Mouse (Mus musculus) cerebellum, postnatal 4 days (tissue): Measurements from ENCODE around the gene Dtymk.
A peak's percentile ranks its signal among the peaks of the same experiment; 100 is the strongest.
"Not testable (repeated sequence)": the region's sequence is repeated elsewhere in the genome, so short reads cannot be mapped to it uniquely, and the experiment has no call there.

Experiments
- DNase-seq, 2 experiments: peaks; one replicate each; pipeline ENCODE4 v3.0.0; 2022; ENCODE audit warnings: low spot score in 2 of 2, mixed read lengths in 1 of 2

Dtymk gene

GRCm38 (mm10) chr1:93804818-93805217, 3.1 kb upstream of the Dtymk start:
- DNase-seq = no peak

DNA sequence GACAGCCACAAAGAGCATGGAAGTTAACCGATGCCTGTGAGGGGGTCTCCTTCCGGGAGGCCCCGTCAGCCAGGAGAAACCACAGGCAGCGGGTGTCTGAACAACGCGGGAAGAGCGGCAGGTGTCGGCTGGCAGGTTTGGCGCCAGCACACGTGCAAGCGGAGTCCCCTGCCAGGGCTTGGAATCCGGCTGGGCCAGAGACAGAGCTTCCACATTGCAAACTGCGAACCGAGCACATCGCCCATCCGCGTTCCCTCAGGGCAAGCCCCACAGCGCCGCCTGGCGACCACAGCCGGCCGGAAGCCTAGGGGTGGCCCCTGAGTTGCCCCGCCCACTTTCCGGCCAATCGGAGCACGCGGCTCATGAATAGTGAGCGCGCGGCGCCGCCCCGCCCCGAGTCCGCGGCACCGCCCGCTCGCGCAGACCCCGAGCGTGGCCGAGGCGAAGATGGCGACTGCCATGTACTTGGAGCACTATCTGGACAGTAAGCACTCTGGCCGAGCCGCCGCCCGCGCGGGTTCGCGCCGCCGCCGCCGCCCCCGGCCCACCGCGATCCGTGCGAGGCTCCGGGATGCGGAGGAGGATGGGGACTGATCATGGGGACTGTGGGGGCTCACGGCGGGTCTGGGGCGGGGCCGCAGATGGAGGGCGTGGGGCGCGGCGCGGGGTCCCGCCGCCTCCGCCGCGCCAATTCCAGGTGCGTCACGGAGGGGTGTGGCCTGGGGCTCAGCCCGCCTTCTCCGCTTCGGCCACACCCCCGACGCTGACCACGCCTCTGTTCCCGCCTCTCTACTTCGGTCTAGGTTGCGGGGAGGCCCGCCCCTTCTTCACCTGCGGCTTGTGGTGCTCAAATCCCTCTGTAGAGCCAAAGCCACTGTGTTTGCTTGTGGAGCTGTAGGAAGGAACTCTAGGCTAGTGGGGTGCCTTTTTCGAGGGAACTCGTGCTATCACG, 2.1 kb upstream of the Dtymk start, which contains the start of gene Ing5:
Ing5 (plus strand) TSS at position 410 of the 952 bp plus-strand sequence.
- DNase-seq = peak; percentile 100

DNA sequence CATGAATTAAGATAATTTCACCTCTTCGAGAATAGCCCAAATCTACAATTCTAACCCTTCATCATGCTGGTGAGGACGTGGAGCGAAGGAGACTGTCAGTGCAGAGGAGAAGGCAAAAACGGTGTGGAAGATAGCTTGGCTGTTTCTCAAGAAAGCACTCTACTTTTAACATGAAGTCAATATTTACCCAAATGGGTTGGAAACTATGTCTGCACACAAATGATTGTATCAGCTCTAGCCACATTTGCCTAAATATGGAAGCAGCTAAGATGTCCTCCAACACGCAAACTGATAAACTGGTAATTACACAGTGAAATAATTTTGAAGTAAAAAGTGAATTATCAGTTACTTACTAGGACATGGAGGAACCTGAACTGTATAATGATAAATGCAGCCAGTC, 1.0 kb upstream of the Dtymk start:
- no peak for DNase-seq

- DNase-seq = no peak
Observed at GRCm38 (mm10) chr1:93800670-93801503, 847 bp downstream of the Dtymk start.

DNA sequence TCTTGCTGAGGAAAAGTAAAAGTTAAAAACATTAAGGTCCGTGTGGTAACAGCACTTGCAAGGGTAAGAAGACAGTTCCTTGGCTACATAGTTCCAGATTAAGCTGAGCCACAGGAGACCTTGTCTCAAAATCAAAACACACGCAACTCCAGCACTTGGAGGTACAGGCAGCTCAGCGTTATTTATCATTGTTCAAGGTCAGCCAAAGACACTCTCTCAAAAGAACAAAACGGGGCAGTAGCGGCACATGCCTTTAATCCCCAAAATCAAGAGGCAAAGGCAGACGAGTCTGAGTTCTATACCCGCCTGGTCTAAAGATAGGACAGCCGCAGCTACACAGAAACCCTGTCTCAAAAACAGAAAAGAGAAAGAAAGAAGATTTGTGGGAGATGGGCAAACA, 5.8 kb downstream of the Dtymk start:
- no peak for DNase-seq

DNA sequence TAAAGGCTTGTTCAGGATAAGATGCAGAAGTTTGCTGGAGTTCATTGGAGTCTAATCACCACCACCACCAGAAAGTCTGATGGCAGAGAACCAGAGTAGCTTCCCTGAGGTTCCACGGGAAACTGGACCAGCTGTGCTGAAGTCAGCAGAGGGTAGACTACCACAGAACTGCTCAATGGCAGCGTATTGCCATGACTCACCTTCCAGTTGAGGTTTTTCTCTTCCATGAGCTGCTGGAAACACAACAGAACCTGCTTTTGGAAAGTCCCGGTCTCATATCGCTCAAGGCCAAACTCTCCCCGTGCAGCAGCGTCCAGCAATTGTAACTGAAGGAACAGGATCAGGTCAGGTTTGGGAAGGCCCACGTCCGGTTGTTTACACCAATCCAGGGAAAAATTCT, 7.2 kb downstream of the Dtymk start:
- DNase-seq = no peak

DNA sequence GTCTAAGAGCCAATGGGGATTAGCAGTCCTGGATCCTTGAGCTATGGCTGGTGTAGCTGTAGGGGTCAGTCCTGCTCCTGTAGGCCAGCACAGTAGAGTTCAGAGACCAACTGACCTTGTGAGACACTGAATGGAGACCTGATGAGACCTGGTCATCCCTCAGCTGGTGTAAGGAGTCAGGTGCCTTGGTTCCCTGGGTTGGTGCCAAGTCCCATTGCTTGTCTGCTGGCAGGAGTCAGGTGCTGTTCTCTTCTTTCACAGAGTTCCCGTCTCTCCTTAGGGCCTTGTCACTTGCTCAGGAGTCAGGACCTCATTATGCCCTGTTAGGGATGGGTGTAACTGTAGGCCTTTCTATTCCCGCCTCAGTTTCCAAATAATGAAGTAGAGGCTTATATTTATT, 14.8 kb downstream of the Dtymk start:
- DNase-seq = no peak

GRCm38 (mm10) chr1:93776686-93777085, 25.0 kb downstream of the Dtymk start:
- no peak for DNase-seq

DNA sequence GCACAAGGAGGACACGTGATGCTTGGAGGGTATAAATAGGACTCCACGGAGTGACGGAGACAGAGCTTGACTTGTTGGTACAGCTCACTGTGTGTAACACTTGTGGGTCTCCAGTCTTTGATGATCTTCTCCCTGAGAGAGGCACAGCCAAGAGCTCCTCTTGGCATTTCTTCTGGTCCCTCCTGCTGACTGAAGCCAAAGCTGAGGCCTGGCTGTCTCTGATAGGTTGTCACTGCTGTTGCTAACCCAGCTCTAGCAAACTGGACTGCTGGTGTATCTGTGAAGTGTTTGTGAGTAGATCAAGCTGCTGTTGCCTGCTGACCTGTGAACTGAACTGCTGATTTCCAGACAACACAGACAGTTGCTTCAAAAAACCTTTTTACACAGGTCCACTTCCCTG, 31.8 kb downstream of the Dtymk start:
- no peak for DNase-seq

DNA sequence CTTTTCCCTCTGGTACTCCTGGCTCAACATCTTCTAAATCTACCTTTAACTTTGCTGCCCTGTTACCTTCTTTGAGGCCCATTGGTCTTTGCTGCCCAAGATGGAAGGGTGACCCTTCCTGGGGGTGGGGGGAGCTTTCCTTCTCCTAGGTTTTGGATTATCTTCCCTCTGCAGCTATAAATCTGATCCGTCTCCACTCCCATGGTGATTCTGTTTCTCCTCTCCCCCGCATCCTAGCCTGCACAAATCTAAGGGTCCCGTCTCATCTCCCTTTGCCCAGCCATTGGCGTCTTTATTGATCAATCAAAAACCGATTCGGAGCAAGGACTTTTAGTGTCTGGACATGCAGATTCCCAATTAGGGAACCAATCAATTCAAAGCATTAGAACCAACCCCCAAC, 34.1 kb downstream of the Dtymk start:
- no peak for DNase-seq

DNA sequence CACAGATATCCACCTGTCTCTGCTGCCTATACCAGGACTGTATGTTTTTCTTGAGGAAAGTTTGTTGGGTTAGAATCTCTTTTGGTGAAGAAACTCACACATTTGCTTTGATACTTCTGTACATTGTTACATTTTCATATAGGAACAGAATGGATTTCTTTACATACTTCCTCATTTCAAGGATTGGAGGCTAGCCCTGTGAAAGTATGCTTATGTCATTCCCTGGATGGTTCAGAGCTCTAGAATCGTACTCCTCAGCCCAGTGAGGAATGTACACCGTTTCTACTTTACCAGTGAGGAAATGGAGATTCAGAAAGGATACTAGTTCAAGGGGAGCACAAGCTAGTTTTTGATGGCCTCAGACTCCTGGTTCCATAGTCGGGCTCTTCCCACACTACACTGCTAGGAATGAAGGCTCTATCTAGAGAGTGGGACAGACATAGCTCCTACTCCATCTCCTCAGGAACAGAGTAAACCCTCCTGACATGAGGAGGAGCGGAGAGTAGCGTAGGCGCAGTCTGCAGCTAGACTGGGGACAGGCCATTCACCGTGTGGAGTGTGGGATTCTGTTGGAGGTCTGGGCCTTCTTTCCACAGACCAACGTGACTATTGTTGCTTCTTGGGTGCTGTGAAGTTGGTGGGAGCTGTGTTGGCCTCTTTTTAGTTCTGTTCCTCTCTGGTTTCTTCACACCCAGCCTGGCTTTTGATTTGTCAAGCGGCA, 36.7 kb downstream of the Dtymk start:
- no peak for DNase-seq

DNA sequence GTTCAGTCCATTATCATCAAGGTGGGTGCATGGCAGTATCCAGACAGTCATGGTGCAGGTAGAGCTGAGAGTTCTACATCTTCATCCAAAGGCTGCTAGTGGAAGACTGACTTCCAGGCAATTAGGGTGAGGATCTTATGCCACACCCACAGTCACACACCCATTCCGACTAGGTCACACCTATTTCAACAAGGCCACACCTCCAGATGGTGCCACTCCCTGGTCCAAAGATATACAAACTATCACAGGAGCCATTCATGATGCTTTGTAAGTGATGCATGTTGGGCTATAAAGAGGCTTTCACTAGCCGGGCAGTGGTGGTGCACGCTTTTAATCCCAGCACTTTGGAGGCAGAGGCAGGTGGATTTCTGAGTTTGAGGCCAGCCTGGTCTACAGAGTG, 38.2 kb downstream of the Dtymk start:
- DNase-seq = not testable (repeated sequence)

DNA sequence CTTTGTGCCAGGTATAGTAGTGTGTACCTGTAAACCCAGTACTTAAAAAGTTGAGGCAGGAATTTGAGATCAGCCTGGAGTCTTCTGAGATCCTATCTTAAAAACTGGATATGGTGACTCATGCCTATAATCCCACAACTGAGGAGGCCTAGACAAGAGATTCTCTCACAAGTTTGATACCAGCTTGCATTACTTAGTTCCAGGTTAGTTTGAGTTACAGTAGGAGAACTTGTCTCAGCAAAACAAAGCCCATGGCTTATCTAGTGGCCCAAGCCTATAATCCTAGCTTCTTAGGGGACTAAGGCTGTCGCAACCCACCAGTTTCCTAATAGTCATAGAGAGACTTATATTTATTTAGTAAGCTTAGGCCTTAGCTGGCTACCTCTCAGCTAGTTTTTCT, 41.7 kb downstream of the Dtymk start:
- no peak for DNase-seq

DNA sequence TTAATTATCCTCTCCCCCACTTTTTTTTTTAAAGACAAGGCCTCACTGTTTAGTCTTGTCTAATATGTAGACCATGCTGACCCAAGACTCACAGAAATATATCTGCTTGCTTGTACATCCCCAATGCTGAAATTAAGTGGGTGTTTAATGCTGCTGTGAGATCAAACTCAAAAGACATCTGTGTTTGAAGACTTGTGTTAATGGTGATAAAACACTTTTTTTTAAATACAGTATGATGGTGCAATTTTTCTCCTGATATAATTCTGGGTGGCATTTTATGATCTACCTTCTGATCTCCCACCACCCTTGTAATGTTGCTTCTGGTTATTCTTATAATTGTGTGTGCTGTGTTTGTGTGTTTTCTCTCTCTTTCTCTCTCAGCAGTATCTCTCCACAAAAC, 45.6 kb downstream of the Dtymk start:
- no peak for DNase-seq

DNA sequence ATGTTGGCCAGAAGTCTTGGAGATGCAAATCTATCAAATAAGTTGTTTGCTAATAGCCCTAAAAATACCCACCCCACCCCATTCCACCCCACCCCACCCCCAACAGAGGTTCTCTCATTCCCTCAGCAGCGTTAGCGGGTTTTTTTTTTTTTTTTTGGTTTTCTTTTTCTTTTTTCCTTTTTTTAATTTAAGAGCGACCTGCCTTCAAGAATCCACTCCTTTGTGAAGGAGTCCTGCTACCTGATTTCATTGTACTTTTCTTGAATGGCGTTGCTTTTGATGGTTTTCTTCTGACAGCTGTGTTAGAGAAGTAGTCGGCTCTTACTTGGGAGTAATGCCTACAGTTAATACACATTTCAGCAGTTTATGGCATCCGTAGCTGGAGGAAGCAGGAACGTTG, 46.1 kb downstream of the Dtymk start:
- no peak for DNase-seq

- no peak for DNase-seq
Observed at GRCm38 (mm10) chr1:93755291-93755610, 46.5 kb downstream of the Dtymk start.

- DNase-seq = peak; percentile 81 to 91
Observed at GRCm38 (mm10) chr1:93754573-93755290, 47.0 kb downstream of the Dtymk start, which contains the start of gene Thap4. Gene Thap4, minus strand, starts transcription at chr1:93754864.

DNA sequence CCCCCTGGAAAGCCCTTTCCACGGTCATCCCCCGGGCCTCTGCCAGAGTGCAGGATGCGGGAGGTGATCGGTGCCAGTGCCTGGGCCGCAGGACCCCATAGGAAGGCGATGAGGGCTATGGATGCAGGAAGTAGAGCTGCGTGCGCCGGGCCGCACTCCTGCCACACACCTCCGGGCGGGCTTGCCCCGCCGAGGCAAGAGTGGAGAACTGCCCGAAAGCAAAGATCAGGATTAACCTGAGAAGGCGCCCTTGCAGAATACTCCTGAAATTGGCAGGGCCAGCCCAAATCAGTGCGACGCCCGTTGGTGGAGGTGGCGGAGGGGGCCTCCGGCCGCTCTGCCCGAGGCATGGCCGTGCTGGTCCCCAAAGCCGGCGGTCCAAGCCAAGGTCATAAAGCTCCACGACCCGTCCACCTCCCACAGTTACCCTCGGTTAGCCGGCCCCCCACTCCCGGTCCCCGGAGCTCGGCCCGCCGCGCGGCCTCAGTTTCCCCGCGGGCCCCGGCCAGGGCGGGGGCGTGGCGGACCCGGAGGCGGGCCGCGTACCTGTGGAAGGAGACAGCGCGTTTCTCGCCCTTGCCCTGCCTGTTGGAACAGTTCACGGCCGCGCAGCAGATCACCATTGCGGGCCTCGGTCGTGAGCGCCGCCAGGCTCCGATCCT, 47.7 kb downstream of the Dtymk start:
- DNase-seq = peak in 1 of 2 experiments; percentile 50

DNA sequence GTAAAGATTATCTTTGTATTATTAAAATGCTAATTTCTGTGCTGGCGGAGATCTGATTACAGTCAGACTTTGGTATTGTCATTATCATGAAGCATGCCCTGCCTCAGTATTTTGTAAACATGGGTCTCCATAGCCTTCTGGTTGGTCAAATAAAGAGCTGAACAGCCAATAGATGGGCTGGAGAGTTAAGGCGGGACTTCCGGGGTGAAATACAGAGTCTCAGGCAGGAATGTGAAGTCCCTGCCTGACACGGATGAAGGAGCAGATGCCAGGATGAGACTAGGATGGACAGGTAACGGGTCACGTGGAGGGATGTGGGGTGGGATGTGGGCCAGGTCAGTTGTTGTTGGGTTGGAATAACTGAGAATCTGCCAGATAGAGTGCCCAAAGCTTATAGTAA, 50.4 kb downstream of the Dtymk start, which contains the start of gene Atg4b:
Atg4b (plus strand) TSS at position 211 of the 400 bp plus-strand sequence.
- DNase-seq = no peak

- no peak for DNase-seq
Observed at GRCm38 (mm10) chr1:93748539-93748938, 53.2 kb downstream of the Dtymk start.

DNA sequence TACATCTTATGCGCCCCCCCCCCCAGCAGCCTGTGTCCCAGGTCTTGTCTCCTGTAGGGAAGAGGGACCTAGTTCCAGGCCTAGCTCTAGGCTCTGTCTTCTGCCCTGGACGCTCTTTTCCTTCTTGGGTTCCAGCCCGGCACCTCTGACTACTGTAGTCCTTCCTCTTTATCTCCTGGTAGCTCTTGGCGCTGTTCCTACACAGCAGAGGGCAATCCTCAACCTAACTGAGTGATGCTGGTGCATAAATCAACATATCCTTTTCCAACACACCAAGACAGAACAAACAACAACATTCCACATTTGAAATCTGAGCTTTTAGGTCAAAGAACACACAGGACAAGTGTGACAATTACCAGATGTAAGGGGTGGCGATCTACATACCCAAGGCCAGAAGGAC, 55.6 kb downstream of the Dtymk start:
- no peak for DNase-seq
